Mouse (Mus musculus) gastrocnemius, adult 18-20 months (tissue): ENCODE measurements around the gene St13. TPM values are rescaled to one million over a fixed set of nuclear protein-coding genes. Genes with fewer than 3 reads are reported as not detected.

Experiments used
- DNase-seq: peaks from one replicate; pipeline ENCODE4 v3.0.0; 2021; ENCODE audit warnings: low spot score
- total RNA-seq, 2 experiments: library from RNA; stranded (reverse); gene quantifications; 2 replicates each; pipeline ENCODE4 v1.2.3; 2021

The St13 gene
- total RNA-seq, 2 experiments from 2014 or later: 98.2 to 126 TPM

- DNase-seq: no peak
Observed at GRCm38 (mm10) chr15:81366241-81366640, 33.6 kb downstream of the St13 start.

- DNase-seq: no peak
Observed at GRCm38 (mm10) chr15:81365246-81365645, 34.6 kb downstream of the St13 start.

GRCm38 (mm10) chr15:81364271-81364670 lies 35.6 kb downstream of the St13 start:
- no peak for DNase-seq

- no peak for DNase-seq
Observed at GRCm38 (mm10) chr15:81362501-81362900, 37.4 kb downstream of the St13 start.

- DNase-seq: no peak
Observed at GRCm38 (mm10) chr15:81361417-81362015, 38.4 kb downstream of the St13 start.

GRCm38 (mm10) chr15:81361022-81361404 lies 38.9 kb downstream of the St13 start:
- no peak for DNase-seq

- peak; percentile 98 for DNase-seq
Observed at GRCm38 (mm10) chr15:81360345-81361021, 39.4 kb downstream of the St13 start, which contains the start of gene Slc25a17. Slc25a17 (minus strand) TSS chr15:81360812.

GRCm38 (mm10) chr15:81359421-81359820 lies 40.5 kb downstream of the St13 start:
- no peak for DNase-seq

- DNase-seq: no peak
Observed at GRCm38 (mm10) chr15:81358943-81359342, 40.9 kb downstream of the St13 start.

GRCm38 (mm10) chr15:81356946-81357345 lies 42.9 kb downstream of the St13 start:
- no peak for DNase-seq

GRCm38 (mm10) chr15:81355146-81355761 lies 44.6 kb downstream of the St13 start:
- peak; percentile 28 for DNase-seq

- no peak for DNase-seq
Observed at GRCm38 (mm10) chr15:81352638-81353037, 47.2 kb downstream of the St13 start.

GRCm38 (mm10) chr15:81350401-81350800 lies 49.5 kb downstream of the St13 start:
- no peak for DNase-seq

- no peak for DNase-seq
Observed at GRCm38 (mm10) chr15:81348366-81348765, 51.5 kb downstream of the St13 start.

GRCm38 (mm10) chr15:81347466-81347865 lies 52.4 kb downstream of the St13 start:
- no peak for DNase-seq

- DNase-seq: no peak
Observed at GRCm38 (mm10) chr15:81341426-81341825, 58.5 kb downstream of the St13 start.

GRCm38 (mm10) chr15:81339158-81339557 lies 60.7 kb downstream of the St13 start:
- DNase-seq: no peak

- peak; percentile 20 for DNase-seq
Observed at GRCm38 (mm10) chr15:81336466-81336865, 63.4 kb downstream of the St13 start.

- no peak for DNase-seq
Observed at GRCm38 (mm10) chr15:81332517-81332916, 67.4 kb downstream of the St13 start.

- DNase-seq: no peak
Observed at GRCm38 (mm10) chr15:81330816-81331433, 69.0 kb downstream of the St13 start.

GRCm38 (mm10) chr15:81329721-81330369 lies 70.0 kb downstream of the St13 start:
- no peak for DNase-seq

- no peak for DNase-seq
Observed at GRCm38 (mm10) chr15:81327501-81327900, 72.4 kb downstream of the St13 start.
